Mouse (Mus musculus) intestine, embryonic 14.5 days (tissue): ENCODE measurements at regions not wholly inside any gene's neighbourhood (a gene's known extent, or its start where the extent isn't known, plus 50 kb on each side); places are given as distances from the start of the nearest gene placed in this dataset.

Experiments used
- ATAC-seq: fragments of 200-750 bp; cut with Nextera tagmentation; replicated peaks from 2 replicates; pipeline ENCODE4 v1.8.0; 2017; ENCODE audit warnings: low read depth, moderate number of reproducible peaks, moderate TSS enrichment, moderate library complexity; ENCODE audit not compliant: low FRiP score, low TSS enrichment
- DNase-seq: peaks from one replicate; pipeline ENCODE4 v3.0.0-alpha.2; 2018; ENCODE audit warnings: low spot score
- H3K27ac ChIP-seq: fragments of 300-500 bp; sonication (generic); 2 replicates; pipeline ENCODE4 v1.5.1; 2014; ENCODE audit warnings: low read depth, mild to moderate bottlenecking, control low read depth
- H3K27me3 ChIP-seq: fragments of 300-500 bp; sonication (generic); replicated peaks from 2 replicates; pipeline ENCODE4 v1.6.1; 2014; ENCODE audit warnings: low read length, control low read depth; ENCODE audit not compliant: control insufficient read depth, insufficient read depth
- H3K36me3 ChIP-seq: fragments of 300-500 bp; sonication (generic); 2 replicates; pipeline ENCODE4 v1.6.1; 2014; ENCODE audit warnings: low read length, control low read depth; ENCODE audit not compliant: control insufficient read depth, insufficient read depth
- H3K4me1 ChIP-seq: fragments of 300-500 bp; sonication (generic); replicated peaks from 2 replicates; pipeline ENCODE4 v1.6.1; 2014; ENCODE audit warnings: low read length, control low read depth, mixed read lengths; ENCODE audit not compliant: control insufficient read depth, insufficient read depth
- H3K4me2 ChIP-seq: fragments of 300-500 bp; sonication (generic); 2 replicates; pipeline ENCODE4 v1.6.1; 2014; ENCODE audit warnings: low read length
- H3K4me3 ChIP-seq: fragments of 300-500 bp; sonication (generic); 2 replicates; pipeline ENCODE4 v1.5.1; 2014; ENCODE audit warnings: low read depth, low read length, control low read depth, mixed read lengths
- H3K9ac ChIP-seq: fragments of 300-500 bp; sonication (generic); 2 replicates; pipeline ENCODE4 v1.6.1; 2014; ENCODE audit warnings: mild to moderate bottlenecking, low read length
- H3K9me3 ChIP-seq: fragments of 300-500 bp; sonication (generic); 2 replicates; pipeline ENCODE4 v1.6.1; 2016; ENCODE audit warnings: low read length, control low read depth; ENCODE audit not compliant: control insufficient read depth
- WGBS: fragments of 180-500 bp; shearing (Covaris S2); extraction: QIAGEN DNeasy Blood & Tissue Kit; methylation state at CpG from one replicate; pipeline ENCODE4 v1.1.7; 2014; 5-methylcytosine and 5-hydroxymethylcytosine counted together

- Histone ChIP-seq H3K9me3 (no peaks in the 10 kb centered on the region), H3K4me3 (no peak overlapping the region), H3K4me1 (no peaks in the 10 kb centered on the region), H3K4me2 (no peak overlapping the region), H3K9ac (no peak overlapping the region), H3K27me3 (no peaks in the 10 kb centered on the region), H3K27ac (no peak overlapping the region), H3K36me3 (no peaks in the 10 kb centered on the region)
- WGBS = 83% methylated on average over 5 of the region's 5 CpGs
- ATAC-seq = no peak
- DNase-seq = no peak
These were observed 186.8 kb upstream of the Sp4 start for GRCm38 (mm10) chr12:118488038-118488437.

GRCm38 (mm10) chr12:118486434-118486833 is 185.2 kb upstream of the Sp4 start:
- Histone ChIP-seq H3K27ac (no peak overlapping the region), H3K9ac (no peak overlapping the region), H3K4me1 (no peaks in the 10 kb centered on the region), H3K4me2 (no peak overlapping the region), H3K9me3 (no peaks in the 10 kb centered on the region), H3K27me3 (no peaks in the 10 kb centered on the region), H3K36me3 (no peaks in the 10 kb centered on the region), H3K4me3 (no peak overlapping the region)
- ATAC-seq (no peak), DNase-seq (no peak)
- 85% methylated on average over 6 of the region's 6 CpGs for WGBS

GRCm38 (mm10) chr12:118481347-118481746 is 180.1 kb upstream of the Sp4 start:
- Histone ChIP-seq H3K36me3 (no peaks in the 10 kb centered on the region), H3K9me3 (no peaks in the 10 kb centered on the region), H3K27ac (no peak overlapping the region), H3K4me1 (no peaks in the 10 kb centered on the region), H3K4me3 (no peak overlapping the region), H3K9ac (no peak overlapping the region), H3K4me2 (no peak overlapping the region), H3K27me3 (no peaks in the 10 kb centered on the region)
- WGBS = 58% methylated on average over 2 of the region's 2 CpGs
- ATAC-seq = no peak
- no peak for DNase-seq

GRCm38 (mm10) chr12:118474732-118475131 is 173.5 kb upstream of the Sp4 start:
- WGBS = 85% methylated on average over 3 of the region's 3 CpGs
- no peaks in the 10 kb centered on the region for H3K27me3 ChIP-seq
- no peak for DNase-seq
- no peak overlapping the region for H3K9ac ChIP-seq
- H3K4me3 ChIP-seq = no peak overlapping the region
- H3K36me3 ChIP-seq = no peaks in the 10 kb centered on the region
- H3K9me3 ChIP-seq = no peaks in the 10 kb centered on the region
- H3K27ac ChIP-seq = no peak overlapping the region
- no peak for ATAC-seq
- H3K4me1 ChIP-seq = no peaks in the 10 kb centered on the region
- H3K4me2 ChIP-seq = no peak overlapping the region

GRCm38 (mm10) chr12:118466837-118467236 is 165.6 kb upstream of the Sp4 start:
- 82% methylated on average over 3 of the region's 3 CpGs for WGBS
- H3K9ac ChIP-seq = no peak overlapping the region
- no peaks in the 10 kb centered on the region for H3K9me3 ChIP-seq
- no peaks in the 10 kb centered on the region for H3K4me1 ChIP-seq
- DNase-seq = no peak
- H3K27ac ChIP-seq = no peak overlapping the region
- H3K27me3 ChIP-seq = 0 out of 2 replicates have a peak, but pooled peaks cover 9% of the 10 kb centered on the region
- H3K36me3 ChIP-seq = no peaks in the 10 kb centered on the region
- ATAC-seq = no peak
- no peak overlapping the region for H3K4me2 ChIP-seq
- no peak overlapping the region for H3K4me3 ChIP-seq

- WGBS = 11% methylated on average over 36 of the region's 36 CpGs
- Histone ChIP-seq H3K4me3 (no peak overlapping the region), H3K9me3 (no peaks in the 10 kb centered on the region), H3K9ac (no peak overlapping the region), H3K4me2 (peak overlapping the region; percentile 44), H3K36me3 (no peaks in the 10 kb centered on the region), H3K27me3 (peaks cover 50% of the 10 kb centered on the region), H3K4me1 (no peaks in the 10 kb centered on the region), H3K27ac (no peak overlapping the region)
- no peak for ATAC-seq
- peak; percentile 95 for DNase-seq
These were observed 156.5 kb upstream of the Sp4 start for GRCm38 (mm10) chr12:118457493-118458408.

GRCm38 (mm10) chr12:118455609-118456008 is 154.4 kb upstream of the Sp4 start:
- ATAC-seq (no peak), DNase-seq (no peak)
- Histone ChIP-seq H3K4me3 (no peak overlapping the region), H3K27ac (no peak overlapping the region), H3K4me2 (no peak overlapping the region), H3K9me3 (no peaks in the 10 kb centered on the region), H3K9ac (no peak overlapping the region), H3K36me3 (no peaks in the 10 kb centered on the region), H3K27me3 (peaks cover 34% of the 10 kb centered on the region), H3K4me1 (no peaks in the 10 kb centered on the region)
- 39% methylated on average over 1 of the region's 1 CpGs for WGBS

- Histone ChIP-seq H3K4me3 (no peak overlapping the region), H3K27me3 (no peaks in the 10 kb centered on the region), H3K4me2 (no peak overlapping the region), H3K9me3 (no peaks in the 10 kb centered on the region), H3K36me3 (no peaks in the 10 kb centered on the region), H3K27ac (no peak overlapping the region), H3K9ac (no peak overlapping the region), H3K4me1 (no peaks in the 10 kb centered on the region)
- DNase-seq = no peak
- ATAC-seq = no peak
- WGBS = 76% methylated on average over 3 of the region's 3 CpGs
These were observed 138.4 kb upstream of the Sp4 start for GRCm38 (mm10) chr12:118439626-118440025.

- Histone ChIP-seq H3K27me3 (no peaks in the 10 kb centered on the region), H3K9me3 (no peaks in the 10 kb centered on the region), H3K4me2 (no peak overlapping the region), H3K9ac (no peak overlapping the region), H3K4me1 (no peaks in the 10 kb centered on the region), H3K27ac (no peak overlapping the region), H3K4me3 (no peak overlapping the region), H3K36me3 (no peaks in the 10 kb centered on the region)
- WGBS = 71% methylated on average over 5 of the region's 5 CpGs
- no peak for DNase-seq
- ATAC-seq = no peak
These were observed 137.6 kb upstream of the Sp4 start for GRCm38 (mm10) chr12:118438882-118439281.
